8 mouse cellular contexts compared by ENCODE assay signal in genomic region chr12:102308001-102308456, GRCm38 (mm10). TPM values are rescaled to one million over a fixed set of nuclear protein-coding genes. Genes with fewer than 3 reads are reported as not detected.
A peak's percentile ranks its signal among the peaks of the same experiment; 100 is the strongest.
DNase-seq lines count a peak whose midpoint lies in the region; ATAC-seq and TF ChIP-seq lines count a peak whose summit lies in the region.

No protein-coding gene starts in this region.

- peak; percentile 42 for DNase-seq in CD4-positive, CD25-positive, alpha-beta regulatory T cell, adult 2 months (ENCODE audit: low read depth, low spot score)
- DNase-seq in midbrain, embryonic 10.5 days (ENCODE audit: low spot score): no peak
- peak; percentile 77 for DNase-seq in heart, postnatal 0 days (ENCODE audit: low spot score)
- peak; percentile 80 for DNase-seq in limb, embryonic 14.5 days (ENCODE audit: low spot score)
- DNase-seq in cerebellum, adult 11-12 months: no peak

- no peak for TF ChIP-seq CTCF in heart, postnatal 0 days (IDR thresholded peaks at IDR 0.05; ENCODE audit: low read depth)

- H3K4me1 ChIP-seq in midbrain, embryonic 13.5 days (replicated peaks): peaks cover 23% of the 10 kb centered on the region
- peaks cover 20% of the 10 kb centered on the region for H3K4me1 ChIP-seq in midbrain, embryonic 10.5 days
- H3K4me1 ChIP-seq in heart, postnatal 0 days (ENCODE audit: control insufficient read depth, insufficient read depth): peaks cover 44% of the 10 kb centered on the region
- peaks cover 22% of the 10 kb centered on the region for H3K4me1 ChIP-seq in limb, embryonic 14.5 days (ENCODE audit: control insufficient read depth, insufficient read depth, low read length)
- peaks cover 18% of the 10 kb centered on the region; the same call in 1 of the 2 replicates for H3K4me1 ChIP-seq in neural tube, embryonic 14.5 days (ENCODE audit: control insufficient read depth, insufficient read depth, low read length)

- no peak overlapping the region for H3K4me3 ChIP-seq in midbrain, embryonic 13.5 days (replicated peaks)
- no peak overlapping the region for H3K4me3 ChIP-seq in midbrain, embryonic 10.5 days
- H3K4me3 ChIP-seq in heart, postnatal 0 days (ENCODE audit: low read depth, low read length): no peak overlapping the region
- H3K4me3 ChIP-seq in limb, embryonic 14.5 days (replicated peaks; ENCODE audit: low read length): no peak overlapping the region
- no peak overlapping the region for H3K4me3 ChIP-seq in neural tube, embryonic 14.5 days (ENCODE audit: low read depth, low read length)

- TF ChIP-seq EP300 in heart, postnatal 0 days (IDR thresholded peaks at IDR 0.05; ENCODE audit: low read depth): 0 out of 2 replicates have a peak, but pooled peaks have one; percentile 39

- no peak overlapping the region for H3K9ac ChIP-seq in midbrain, embryonic 13.5 days (replicated peaks)
- H3K9ac ChIP-seq in heart, postnatal 0 days (replicated peaks; ENCODE audit: low read depth, low read length): no peak overlapping the region
- H3K9ac ChIP-seq in limb, embryonic 14.5 days (ENCODE audit: low read depth, low read length, severe bottlenecking): no peak overlapping the region
- no peak overlapping the region for H3K9ac ChIP-seq in neural tube, embryonic 14.5 days (replicated peaks; ENCODE audit: low read depth, low read length)

- peak overlapping the region; percentile 19; the same call in 1 of the 2 replicates for H3K27ac ChIP-seq in midbrain, embryonic 13.5 days
- H3K27ac ChIP-seq in midbrain, embryonic 10.5 days (replicated peaks): no peak overlapping the region
- peak overlapping the region; percentile 74 for H3K27ac ChIP-seq in heart, postnatal 0 days (ENCODE audit: low read depth)
- H3K27ac ChIP-seq in limb, embryonic 14.5 days (replicated peaks; ENCODE audit: low read depth, low read length): peak overlapping the region; percentile 35; the same call in 1 of the 2 replicates
- H3K27ac ChIP-seq in neural tube, embryonic 14.5 days (ENCODE audit: low read depth, low read length): peak overlapping the region; percentile 2; the same call in 1 of the 2 replicates

- WGBS in midbrain, embryonic 13.5 days: 61% methylated on average over 6 of the region's 6 CpGs
- 85% methylated on average over 6 of the region's 6 CpGs for WGBS in midbrain, embryonic 10.5 days
- WGBS in heart, postnatal 0 days: 2% methylated on average over 6 of the region's 6 CpGs
- WGBS in limb, embryonic 14.5 days: 41% methylated on average over 6 of the region's 6 CpGs
- WGBS in neural tube, embryonic 14.5 days: 42% methylated on average over 6 of the region's 6 CpGs

- no peak for ATAC-seq in CD4-positive, CD25-positive, alpha-beta regulatory T cell, adult 4 months
- ATAC-seq in midbrain, embryonic 13.5 days: peak; percentile 24
- ATAC-seq in heart, postnatal 0 days (ENCODE audit: insufficient read depth, low read depth): peak; percentile 42
- ATAC-seq in limb, embryonic 14.5 days (ENCODE audit: low FRiP score, low read depth): no peak
- peak; percentile 68; the same call in 1 of the 2 replicates for ATAC-seq in neural tube, embryonic 14.5 days (ENCODE audit: low read depth)

- TF ChIP-seq POLR2A in limb, embryonic 14.5 days (IDR thresholded peaks at IDR 0.05; ENCODE audit: borderline replicate concordance, extremely low read depth, insufficient read depth, insufficient read length): no peak

- no peaks in the 10 kb centered on the region for H3K36me3 ChIP-seq in midbrain, embryonic 13.5 days
- no peaks in the 10 kb centered on the region for H3K36me3 ChIP-seq in midbrain, embryonic 10.5 days
- H3K36me3 ChIP-seq in heart, postnatal 0 days (replicated peaks; ENCODE audit: control insufficient read depth, insufficient read depth, low read length): peaks cover 3% of the 10 kb centered on the region; the same call in 1 of the 2 replicates
- H3K36me3 ChIP-seq in limb, embryonic 14.5 days (ENCODE audit: control insufficient read depth, insufficient read depth, low read length): no peaks in the 10 kb centered on the region
- no peaks in the 10 kb centered on the region for H3K36me3 ChIP-seq in neural tube, embryonic 14.5 days (ENCODE audit: control insufficient read depth, insufficient read depth, low read length)

- no peaks in the 10 kb centered on the region for H3K27me3 ChIP-seq in midbrain, embryonic 13.5 days
- H3K27me3 ChIP-seq in midbrain, embryonic 10.5 days (ENCODE audit: low read depth, poor library complexity, severe bottlenecking): no peaks in the 10 kb centered on the region
- no peaks in the 10 kb centered on the region for H3K27me3 ChIP-seq in heart, postnatal 0 days (ENCODE audit: control insufficient read depth, insufficient read depth, low read length)
- H3K27me3 ChIP-seq in limb, embryonic 14.5 days (ENCODE audit: control insufficient read depth, insufficient read depth, low read length): no peaks in the 10 kb centered on the region
- H3K27me3 ChIP-seq in neural tube, embryonic 14.5 days (ENCODE audit: control insufficient read depth, insufficient read depth, low read length): no peaks in the 10 kb centered on the region

- H3K9me3 ChIP-seq in midbrain, embryonic 13.5 days: no peaks in the 10 kb centered on the region
- H3K9me3 ChIP-seq in midbrain, embryonic 10.5 days (replicated peaks): no peaks in the 10 kb centered on the region
- no peaks in the 10 kb centered on the region for H3K9me3 ChIP-seq in heart, postnatal 0 days (replicated peaks; ENCODE audit: control insufficient read depth, low read length)
- H3K9me3 ChIP-seq in limb, embryonic 14.5 days (ENCODE audit: control insufficient read depth, low read length): no peaks in the 10 kb centered on the region
- H3K9me3 ChIP-seq in neural tube, embryonic 14.5 days (ENCODE audit: control insufficient read depth, low read length): no peaks in the 10 kb centered on the region

- no peak overlapping the region for H3K4me2 ChIP-seq in midbrain, embryonic 13.5 days (replicated peaks)
- no peak overlapping the region for H3K4me2 ChIP-seq in heart, postnatal 0 days (ENCODE audit: low read depth, low read length)
- no peak overlapping the region for H3K4me2 ChIP-seq in limb, embryonic 14.5 days (replicated peaks; ENCODE audit: low read depth, low read length, severe bottlenecking)
- no peak overlapping the region for H3K4me2 ChIP-seq in neural tube, embryonic 14.5 days (ENCODE audit: low read depth, low read length)

RNA-seq across cellular contexts. Expression of gene Rin3, which starts 25.2 kb away (rescaled TPM):
- 10 to 100 TPM; 68.3 to 91.8 TPM for polyA plus RNA-seq in CD4-positive, CD25-positive, alpha-beta regulatory T cell, adult 4 months (2017; shearing (Covaris generic))
- 3.4 and 3.7 TPM in 2 replicates for polyA plus RNA-seq in midbrain, embryonic 13.5 days (2015; fragmentation: Nextera tagmentation; extraction: Ambion mirVana)
- 4.2 and 4.6 TPM in 2 replicates for polyA plus RNA-seq in midbrain, embryonic 10.5 days (2016; fragmentation: Nextera tagmentation; extraction: Ambion mirVana)
- 11.6 and 13.4 TPM in 2 replicates for total RNA-seq in heart, postnatal 0 days (2014; rRNA removed; ENCODE audit: low replicate concordance)
- 4.6 TPM in 2 replicates for polyA plus RNA-seq in heart, postnatal 0 days (2015; fragmentation: Nextera tagmentation; extraction: Ambion mirVana)
- 10.0 and 11.9 TPM in 2 replicates for polyA plus RNA-seq in limb, embryonic 14.5 days (2012; rRNA removed)
- polyA plus RNA-seq in limb, embryonic 14.5 days (2014; fragmentation: Nextera tagmentation; extraction: Ambion mirVana): 9.4 and 10.8 TPM in 2 replicates
- polyA plus RNA-seq in neural tube, embryonic 14.5 days (2014; fragmentation: Nextera tagmentation; extraction: Ambion mirVana): 0.95 and 3.3 TPM in 2 replicates

Comparison
In these comparisons a context has a peak if more than half of its experiments do, and no peak if none do; other contexts are left out.
1. DNase-seq: peak in CD4-positive, CD25-positive, alpha-beta regulatory T cell, adult 2 months (single experiment), heart, postnatal 0 days (single experiment) and limb, embryonic 14.5 days (single experiment); none in midbrain, embryonic 10.5 days (single experiment) and cerebellum, adult 11-12 months (single experiment).
2. ATAC-seq: peak in midbrain, embryonic 13.5 days (single experiment), heart, postnatal 0 days (single experiment) and neural tube, embryonic 14.5 days (single experiment); none in CD4-positive, CD25-positive, alpha-beta regulatory T cell, adult 4 months (single experiment) and limb, embryonic 14.5 days (single experiment).
3. RNA of gene Rin3, which starts 25.2 kb away (polyA plus RNA-seq): 68.3 to 91.8 TPM in CD4-positive, CD25-positive, alpha-beta regulatory T cell, adult 4 months; 9.4 to 11.9 TPM in limb, embryonic 14.5 days, 4.6 TPM in heart, postnatal 0 days, 4.2 to 4.6 TPM in midbrain, embryonic 10.5 days, 3.4 to 3.7 TPM in midbrain, embryonic 13.5 days and 0.95 to 3.3 TPM in neural tube, embryonic 14.5 days; every median in the first group is over 4 times any median in the second.